Comparison of ENCODE assay signal across 9 mouse cellular contexts in genomic region chr5:38318966-38319786, GRCm38 (mm10). TPM values are rescaled to one million over a fixed set of nuclear protein-coding genes. Genes with fewer than 3 reads are reported as not detected.
DNase-seq lines count a peak whose midpoint lies in the region; ATAC-seq and TF ChIP-seq lines count a peak whose summit lies in the region.
"Had no signal": no experiment of that assay in that cellular context is flagged by ENCODE, and none has a peak within 500 bp of the region (broad histone marks: within the 10 kb centered on the region; RNA-seq: fewer than 3 reads in every experiment).

Gene Drd5 (plus strand): TSS chr5:38319367.

- H3K4me2 ChIP-seq in heart, embryonic 11.5 days = peak within 1 kb of the TSS; percentile 70
- H3K4me2 ChIP-seq in forebrain, embryonic 14.5 days (ENCODE audit: low read length) = peak within 1 kb of the TSS; percentile 61

- peaks cover 5% of the 10 kb centered on the region; the same call in 1 of the 2 replicates for H3K4me1 ChIP-seq in heart, embryonic 11.5 days (ENCODE audit: control insufficient read depth, insufficient read depth, low read length)
- no peaks in the 10 kb centered on the region for H3K4me1 ChIP-seq in ES-Bruce4 (ENCODE audit: control insufficient read depth, insufficient read depth, low read length)
- H3K4me1 ChIP-seq in forebrain, embryonic 14.5 days (ENCODE audit: control insufficient read depth, insufficient read depth, low read length) = peaks cover 6% of the 10 kb centered on the region; the same call in 1 of the 2 replicates
- peaks cover 21% of the 10 kb centered on the region for H3K4me1 ChIP-seq in midbrain, embryonic 10.5 days

- no peak for TF ChIP-seq CTCF in ES-Bruce4 (IDR thresholded peaks at IDR 0.05; ENCODE audit: low read depth, low read length)

- no peak for TF ChIP-seq POLR2A in ES-Bruce4 (IDR thresholded peaks at IDR 0.05; ENCODE audit: insufficient read depth, low read length)

- intact Hi-C loops in heart, postnatal 14 days (cut with DNase I) = no loop called here

- 2% methylated on average over 67 of the region's 67 CpGs for WGBS in heart, embryonic 11.5 days (ENCODE audit: insufficient replicate concordance)
- WGBS in forebrain, embryonic 14.5 days = 2% methylated on average over 66 of the region's 67 CpGs
- WGBS in midbrain, embryonic 10.5 days = 2% methylated on average over 67 of the region's 67 CpGs

- no peak for DNase-seq in heart, postnatal 14 days
- DNase-seq in forebrain, embryonic 14.5 days (ENCODE audit: low spot score) = peak; percentile 26
- DNase-seq in midbrain, embryonic 10.5 days (ENCODE audit: low spot score) = peak; percentile 38
- no peak for DNase-seq in ovary, postnatal 36 days (ENCODE audit: low spot score)
- no peak for DNase-seq in frontal cortex, adult 2 months (ENCODE audit: extremely low spot score in 1 of 2, low spot score in 1 of 2)
- DNase-seq in ovary, adult 18-20 months (ENCODE audit: low spot score) = no peak

- no peaks in the 10 kb centered on the region for H3K36me3 ChIP-seq in heart, embryonic 11.5 days (ENCODE audit: control insufficient read depth, insufficient read depth, low read length)
- H3K36me3 ChIP-seq in ES-Bruce4 (ENCODE audit: control insufficient read depth, insufficient read depth, low read length, poor library complexity, severe bottlenecking) = no peaks in the 10 kb centered on the region
- no peaks in the 10 kb centered on the region for H3K36me3 ChIP-seq in forebrain, embryonic 14.5 days (ENCODE audit: control insufficient read depth, insufficient read depth, low read length)
- H3K36me3 ChIP-seq in midbrain, embryonic 10.5 days = no peaks in the 10 kb centered on the region

- H3K27me3 ChIP-seq in heart, embryonic 11.5 days (ENCODE audit: control insufficient read depth, insufficient read depth, low read length) = peaks cover 63% of the 10 kb centered on the region
- peaks cover 7% of the 10 kb centered on the region; the same call in 1 of the 2 replicates for H3K27me3 ChIP-seq in ES-Bruce4 (ENCODE audit: control insufficient read depth, insufficient read depth, low read length, poor library complexity, severe bottlenecking)
- peaks cover 32% of the 10 kb centered on the region for H3K27me3 ChIP-seq in forebrain, embryonic 14.5 days (replicated peaks; ENCODE audit: control insufficient read depth, insufficient read depth, low read length)
- H3K27me3 ChIP-seq in midbrain, embryonic 10.5 days (ENCODE audit: low read depth, poor library complexity, severe bottlenecking) = peaks cover 69% of the 10 kb centered on the region

- no peak for ATAC-seq in heart, embryonic 11.5 days (replicated peaks; ENCODE audit: insufficient number of reproducible peaks, low FRiP score, low TSS enrichment)
- no peak for ATAC-seq in forebrain, embryonic 14.5 days

- no peak within 1 kb of the TSS for H3K27ac ChIP-seq in heart, embryonic 11.5 days (ENCODE audit: low read depth, low read length)
- no peak within 1 kb of the TSS for H3K27ac ChIP-seq in ES-Bruce4 (ENCODE audit: insufficient read depth, low read length)
- no peak within 1 kb of the TSS for H3K27ac ChIP-seq in forebrain, embryonic 14.5 days (ENCODE audit: low read depth, low read length)
- H3K27ac ChIP-seq in midbrain, embryonic 10.5 days (replicated peaks) = no peak within 1 kb of the TSS; the same call in 1 of the 2 replicates

- no peak for TF ChIP-seq EP300 in ES-Bruce4 (IDR thresholded peaks at IDR 0.05; ENCODE audit: insufficient read depth, low read depth, low read length)

- H3K9ac ChIP-seq in heart, embryonic 11.5 days (ENCODE audit: low read depth, low read length) = no peak within 1 kb of the TSS
- peak within 1 kb of the TSS; percentile 15; the same call in 1 of the 2 replicates for H3K9ac ChIP-seq in ES-Bruce4 (ENCODE audit: low read depth, poor library complexity, severe bottlenecking)
- peak within 1 kb of the TSS; percentile 21; the same call in 1 of the 2 replicates for H3K9ac ChIP-seq in forebrain, embryonic 14.5 days (ENCODE audit: low read length)

- no peaks in the 10 kb centered on the region for H3K9me3 ChIP-seq in heart, embryonic 11.5 days (replicated peaks; ENCODE audit: control insufficient read depth, low read length)
- H3K9me3 ChIP-seq in ES-Bruce4 (replicated peaks; ENCODE audit: control insufficient read depth, insufficient read depth, low read length, poor library complexity, severe bottlenecking) = no peaks in the 10 kb centered on the region
- H3K9me3 ChIP-seq in forebrain, embryonic 14.5 days (replicated peaks; ENCODE audit: control insufficient read depth, low read length) = no peaks in the 10 kb centered on the region
- no peaks in the 10 kb centered on the region for H3K9me3 ChIP-seq in midbrain, embryonic 10.5 days (replicated peaks)

- peak within 1 kb of the TSS; percentile 41 for H3K4me3 ChIP-seq in heart, embryonic 11.5 days (ENCODE audit: low read depth, low read length)
- peak within 1 kb of the TSS; percentile 46 for H3K4me3 ChIP-seq in ES-Bruce4 (ENCODE audit: low read depth, low read length)
- H3K4me3 ChIP-seq in forebrain, embryonic 14.5 days (ENCODE audit: low read depth, low read length) = peak within 1 kb of the TSS; percentile 38
- H3K4me3 ChIP-seq in midbrain, embryonic 10.5 days = peak within 1 kb of the TSS; percentile 63

RNA-seq across cellular contexts. Expression of gene Drd5, which starts in this region (rescaled TPM):
- not detected in 2 replicates for polyA plus RNA-seq in heart, embryonic 11.5 days (2014; fragmentation: Nextera tagmentation; extraction: Ambion mirVana)
- not detected for total RNA-seq in heart, postnatal 14 days (2021)
- not detected in 2 replicates for polyA plus RNA-seq in ES-Bruce4 (2011; ENCODE audit: insufficient read depth, insufficient read length, low read depth, missing spikeins)
- 0.14 and 0.17 TPM in 2 replicates for polyA plus RNA-seq in forebrain, embryonic 14.5 days (2014; fragmentation: Nextera tagmentation; extraction: Ambion mirVana)
- 0.10 TPM in 1 of 2 replicates, not detected in the other for polyA plus RNA-seq in midbrain, embryonic 10.5 days (2016; fragmentation: Nextera tagmentation; extraction: Ambion mirVana)
- polyA plus RNA-seq in frontal cortex, adult 2 months (2012; rRNA removed) = 1.5 and 1.8 TPM in 2 replicates
- total RNA-seq: liver, adult 2 months had no signal
- polyA plus RNA-seq: liver, adult 2 months had no signal

Comparison
In these comparisons a context has a peak if more than half of its experiments do, and no peak if none do; other contexts are left out.
1. Peak in DNase-seq, H3K4me3 ChIP-seq, H3K9ac ChIP-seq and H3K4me2 ChIP-seq in forebrain, embryonic 14.5 days; RNA of the gene not detected or under 1 TPM.
2. Peak in DNase-seq and H3K4me3 ChIP-seq in midbrain, embryonic 10.5 days; RNA of the gene not detected or under 1 TPM.